Mouse (Mus musculus): ENCODE data around the gene Cys1.

GRCm38 (mm10) chr12:24658998-24659397 lies 22.6 kb downstream of the Cys1 start:
- TF ChIP-seq POLR2A (IDR thresholded peaks at IDR 0.05; ENCODE audit: borderline replicate concordance, insufficient read depth, low read length), result no peak
- TF ChIP-seq CTCF (IDR thresholded peaks at IDR 0.05; ENCODE audit: borderline replicate concordance, insufficient read depth, low read depth, low read length), result no peak
